Mouse (Mus musculus) testis, adult 2 months (tissue): ENCODE measurements around the gene Ogfod3.

Source experiments
- CTCF ChIP-seq: fragments of 200-500 bp; IDR thresholded peaks from 2 replicates; pipeline ENCODE4 v1.5.1; 2012; ENCODE audit warnings: low read depth, mild to moderate bottlenecking, inconsistent platforms, low read length, moderate library complexity; ENCODE audit not compliant: control insufficient read depth, insufficient read depth, insufficient replicate concordance
- POLR2A ChIP-seq: fragments of 200-500 bp; IDR thresholded peaks from 2 replicates; pipeline ENCODE4 v1.6.1; 2012; ENCODE audit warnings: low read depth, mild to moderate bottlenecking, inconsistent platforms, low read length, moderate library complexity; ENCODE audit not compliant: control insufficient read depth

- no peak for TF ChIP-seq POLR2A
- peak; percentile 95 for TF ChIP-seq CTCF
Observed at GRCm38 (mm10) chr11:121176285-121177270, 27.9 kb downstream of the Ogfod3 start.
